Mouse (Mus musculus) intestine, embryonic 16.5 days (tissue): ENCODE data around the gene Dph6. TPM values are rescaled to one million over a fixed set of nuclear protein-coding genes. Genes with fewer than 3 reads are reported as not detected.

Source experiments
- ATAC-seq: fragments of 200-750 bp; cut with Nextera tagmentation; 2 replicates; pipeline ENCODE4 v1.8.0; 2017; ENCODE audit warnings: moderate TSS enrichment, moderate library complexity
- H3K27ac ChIP-seq: fragments of 300-500 bp; sonication (generic); 2 replicates; pipeline ENCODE4 v1.5.1; 2014; ENCODE audit warnings: mild to moderate bottlenecking, low read length
- H3K27me3 ChIP-seq: fragments of 300-500 bp; sonication (generic); replicated peaks from 2 replicates; pipeline ENCODE4 v1.6.1; 2014; ENCODE audit warnings: low read length, control low read depth, mixed read lengths; ENCODE audit not compliant: control insufficient read depth, insufficient read depth
- H3K36me3 ChIP-seq: fragments of 300-500 bp; sonication (generic); 2 replicates; pipeline ENCODE4 v1.6.1; 2014; ENCODE audit warnings: low read length, control low read depth; ENCODE audit not compliant: control insufficient read depth, insufficient read depth
- H3K4me1 ChIP-seq: fragments of 300-500 bp; sonication (generic); 2 replicates; pipeline ENCODE4 v1.6.1; 2014; ENCODE audit warnings: low read length, control low read depth, mixed read lengths; ENCODE audit not compliant: control insufficient read depth, insufficient read depth
- H3K4me2 ChIP-seq: fragments of 300-500 bp; sonication (generic); 2 replicates; pipeline ENCODE4 v1.6.1; 2014; ENCODE audit warnings: low read depth, low read length, control low read depth
- H3K4me3 ChIP-seq: fragments of 300-500 bp; sonication (generic); 2 replicates; pipeline ENCODE4 v1.5.1; 2014; ENCODE audit warnings: mild to moderate bottlenecking, low read length
- H3K9ac ChIP-seq: fragments of 300-500 bp; sonication (generic); 2 replicates; pipeline ENCODE4 v1.6.1; 2014; ENCODE audit warnings: low read depth, low read length
- H3K9me3 ChIP-seq: fragments of 300-500 bp; sonication (generic); 2 replicates; pipeline ENCODE4 v1.6.1; 2016; ENCODE audit warnings: low read length, control low read depth; ENCODE audit not compliant: control insufficient read depth
- WGBS: fragments of 180-500 bp; shearing (Covaris S2); extraction: QIAGEN DNeasy Blood & Tissue Kit; methylation state at CpG from one replicate; pipeline ENCODE4 v1.1.7; 2014; 5-methylcytosine and 5-hydroxymethylcytosine counted together
- polyA plus RNA-seq: library from polyadenylated mRNA; unstranded; fragments of >200 nt; fragmentation: Nextera tagmentation; extraction: Ambion mirVana; gene quantifications from 2 replicates; pipeline ENCODE4 v1.2.1, GENCODE M21; 2015

Dph6 gene
- polyA plus RNA-seq, 1 experiment from 2014 or later, result 18.4 TPM

DNA sequence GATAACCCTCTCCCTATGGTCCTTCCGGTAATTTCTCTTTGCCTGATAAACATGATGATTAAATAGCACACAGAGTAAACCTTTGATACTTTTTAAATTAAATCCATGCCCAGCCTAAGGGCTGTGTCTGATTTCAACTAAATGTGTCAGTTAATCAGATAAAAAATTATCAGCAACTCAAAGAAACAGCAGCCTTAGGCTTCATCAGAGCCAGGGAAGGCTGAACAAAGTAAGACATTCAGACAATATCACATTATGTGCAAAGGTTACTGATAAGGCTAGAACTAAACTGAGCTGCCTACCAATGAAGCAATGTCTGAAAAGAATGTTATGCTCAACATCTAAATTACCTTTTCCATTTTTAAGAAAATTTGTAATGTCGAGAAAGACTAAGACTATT lies 74.0 kb downstream of the Dph6 start:
- 61% methylated on average over 2 of the region's 2 CpGs for WGBS
- Histone ChIP-seq H3K4me1 (no peaks in the 10 kb centered on the region), H3K9ac (no peak overlapping the region), H3K4me2 (no peak overlapping the region), H3K9me3 (no peaks in the 10 kb centered on the region), H3K27me3 (no peaks in the 10 kb centered on the region), H3K27ac (no peak overlapping the region), H3K36me3 (no peaks in the 10 kb centered on the region), H3K4me3 (no peak overlapping the region)
- ATAC-seq, result peak; percentile 77

DNA sequence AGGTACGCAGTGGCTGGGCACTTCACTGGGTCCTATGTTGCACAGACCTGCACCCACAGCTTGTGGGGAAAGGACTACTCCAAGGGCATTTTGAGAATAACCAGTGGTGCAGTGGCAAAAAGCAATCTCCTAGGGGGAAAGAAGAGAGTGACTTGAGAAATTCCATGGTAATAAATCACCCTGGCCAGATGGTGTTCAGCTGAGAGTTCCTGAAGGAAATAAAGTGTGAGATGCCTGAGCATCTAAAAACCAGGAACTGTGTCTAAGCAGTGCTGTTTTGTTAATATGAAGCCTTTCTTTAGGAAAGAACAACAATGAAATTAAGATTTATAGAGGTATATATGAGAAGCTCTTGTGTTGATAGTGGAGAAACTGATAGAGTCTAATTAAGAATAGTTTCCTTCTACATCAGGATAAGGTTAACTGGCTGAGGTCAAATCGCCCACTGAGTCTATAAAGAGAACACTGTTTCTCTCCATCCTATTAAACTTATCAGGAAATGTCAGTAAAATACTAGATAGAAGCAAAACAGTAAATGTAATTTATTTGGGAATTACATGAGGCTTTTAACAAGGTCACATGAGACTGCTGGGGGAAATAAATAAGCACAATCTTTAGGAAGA lies 111.7 kb downstream of the Dph6 start:
- 81% methylated on average over 2 of the region's 2 CpGs for WGBS
- Histone ChIP-seq H3K36me3 (no peaks in the 10 kb centered on the region), H3K27ac (no peak overlapping the region), H3K4me3 (no peak overlapping the region), H3K27me3 (no peaks in the 10 kb centered on the region), H3K9ac (no peak overlapping the region), H3K4me2 (no peak overlapping the region), H3K4me1 (no peaks in the 10 kb centered on the region), H3K9me3 (no peaks in the 10 kb centered on the region)
- ATAC-seq, result no peak

DNA sequence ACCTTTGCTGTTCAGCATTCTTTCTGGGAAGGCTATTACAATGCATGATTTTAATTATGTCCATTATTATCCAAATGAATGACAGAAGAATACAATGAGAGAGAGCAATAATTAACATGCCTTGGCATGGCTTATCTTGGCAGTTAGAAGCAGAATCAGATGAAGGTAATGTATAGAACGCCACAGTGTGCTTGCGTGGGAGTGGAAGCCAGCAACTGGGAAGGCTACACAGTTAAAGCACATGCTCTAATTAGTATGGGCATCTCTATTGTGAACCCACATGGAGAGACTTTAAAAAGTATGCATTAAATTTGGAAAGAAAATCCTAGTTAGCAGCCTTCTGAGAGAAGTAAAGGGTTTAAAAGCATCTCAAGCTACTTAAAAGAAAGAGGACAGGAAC lies 112.4 kb downstream of the Dph6 start:
- Histone ChIP-seq H3K27ac (no peak overlapping the region), H3K9ac (no peak overlapping the region), H3K4me1 (no peaks in the 10 kb centered on the region), H3K4me2 (no peak overlapping the region), H3K36me3 (no peaks in the 10 kb centered on the region), H3K27me3 (no peaks in the 10 kb centered on the region), H3K4me3 (no peak overlapping the region), H3K9me3 (no peaks in the 10 kb centered on the region)
- 78% methylated on average over 2 of the region's 2 CpGs for WGBS
- no peak for ATAC-seq

DNA sequence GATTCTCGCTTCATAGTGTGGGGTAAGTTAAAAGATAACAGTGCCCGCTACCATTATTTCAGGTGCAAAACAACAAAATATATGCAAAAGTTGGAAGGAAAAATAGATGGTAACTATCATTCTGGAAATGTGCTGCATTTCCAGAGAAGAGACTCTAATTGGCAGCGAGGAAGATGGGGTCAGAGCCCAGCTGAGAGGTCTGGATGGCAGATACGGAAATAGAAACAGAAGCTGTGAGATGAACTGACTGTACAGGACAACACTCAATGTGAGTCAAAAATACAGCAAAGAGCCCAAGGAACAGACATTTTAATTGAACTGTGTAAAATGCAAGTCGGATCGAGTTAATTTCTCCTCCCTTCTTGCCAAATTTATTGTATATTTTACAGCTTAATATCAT lies 114.3 kb downstream of the Dph6 start:
- Histone ChIP-seq H3K27ac (no peak overlapping the region), H3K36me3 (no peaks in the 10 kb centered on the region), H3K27me3 (no peaks in the 10 kb centered on the region), H3K9ac (no peak overlapping the region), H3K4me3 (no peak overlapping the region), H3K4me1 (no peaks in the 10 kb centered on the region), H3K9me3 (no peaks in the 10 kb centered on the region), H3K4me2 (no peak overlapping the region)
- 93% methylated on average over 6 of the region's 6 CpGs for WGBS
- ATAC-seq, result no peak

DNA sequence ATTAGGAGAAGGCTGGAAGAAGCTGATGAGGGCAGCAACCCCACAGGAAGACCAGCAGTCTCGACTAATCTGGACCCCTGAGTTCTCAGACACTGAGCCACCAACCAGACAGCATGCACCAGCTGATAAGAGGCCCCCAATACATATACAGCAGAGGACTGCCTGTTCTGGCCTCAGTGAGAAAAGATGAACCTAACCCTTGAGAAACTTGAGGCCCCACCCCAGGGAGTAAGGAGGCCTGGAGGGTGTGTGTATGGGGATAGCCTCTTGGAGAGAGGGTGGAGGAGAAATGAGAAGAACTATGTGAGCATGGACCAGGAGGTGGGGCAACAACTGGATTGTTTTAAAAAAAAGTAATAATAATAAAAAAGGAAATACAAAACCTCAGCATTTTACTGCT lies 118.7 kb downstream of the Dph6 start:
- Histone ChIP-seq H3K4me1 (no peaks in the 10 kb centered on the region), H3K4me3 (no peak overlapping the region), H3K36me3 (no peaks in the 10 kb centered on the region), H3K4me2 (no peak overlapping the region), H3K9me3 (no peaks in the 10 kb centered on the region), H3K27me3 (no peaks in the 10 kb centered on the region), H3K9ac (no peak overlapping the region), H3K27ac (no peak overlapping the region)
- 62% methylated on average over 1 of the region's 1 CpGs for WGBS
- ATAC-seq, result no peak

DNA sequence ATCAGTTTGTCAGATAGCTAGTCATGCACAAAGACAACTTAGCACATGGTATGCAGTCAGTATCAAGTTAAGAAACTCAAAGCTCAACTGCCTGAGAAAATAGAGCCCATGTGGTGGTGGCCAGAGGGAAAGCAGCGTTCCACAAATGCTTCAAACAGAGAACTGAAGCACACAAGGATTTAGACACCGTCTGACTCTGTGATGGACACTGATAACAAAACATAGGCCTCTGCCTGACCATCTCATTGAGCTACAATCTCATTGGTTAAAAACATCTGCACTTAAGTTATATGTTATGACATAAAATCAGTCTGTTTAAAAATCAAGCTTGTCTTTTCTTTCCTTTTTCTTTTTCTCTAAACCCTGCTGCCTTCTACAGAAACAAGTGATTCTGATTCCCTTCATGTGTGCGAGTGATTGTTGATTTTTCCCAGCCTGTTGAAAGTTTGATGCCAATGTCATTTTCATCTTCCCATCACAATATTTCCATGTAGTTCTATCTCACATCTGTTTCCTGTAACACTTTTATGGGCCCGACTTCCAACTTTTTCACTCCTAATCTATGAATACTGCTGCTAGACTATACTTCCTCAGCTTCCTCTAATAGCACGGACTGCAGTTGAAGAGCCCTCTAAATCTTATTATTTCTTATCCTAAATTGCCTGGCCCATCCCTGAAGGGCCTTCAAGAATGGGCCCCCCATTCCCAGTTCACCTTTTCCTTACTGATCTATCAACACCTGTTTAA lies 123.6 kb downstream of the Dph6 start:
- 70% methylated on average over 5 of the region's 5 CpGs for WGBS

DNA sequence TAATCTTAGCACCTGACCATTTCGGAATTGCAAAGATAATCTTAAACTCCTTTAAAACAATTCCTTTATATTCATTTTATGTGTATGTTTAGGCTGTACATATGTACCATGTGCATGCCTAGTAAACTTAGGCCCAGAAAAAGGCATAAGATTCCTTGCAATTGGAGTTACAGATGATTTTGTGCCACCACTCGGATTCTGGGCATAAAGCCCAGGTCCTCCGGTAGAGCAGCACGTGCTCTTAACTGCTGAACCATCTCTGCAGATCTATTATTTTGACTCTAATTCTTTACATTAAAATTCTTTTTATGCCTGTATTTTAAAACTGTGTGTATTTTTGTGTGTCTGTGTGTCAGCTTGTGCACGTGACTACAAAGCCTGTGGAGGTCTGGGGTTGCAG lies 134.3 kb downstream of the Dph6 start:
- ATAC-seq, result no peak
- no peak overlapping the region for H3K9ac ChIP-seq
- no peaks in the 10 kb centered on the region for H3K36me3 ChIP-seq
- H3K4me1 ChIP-seq, result no peaks in the 10 kb centered on the region
- H3K4me2 ChIP-seq, result no peak overlapping the region
- WGBS, result 77% methylated on average over 5 of the region's 5 CpGs
- no peak overlapping the region for H3K4me3 ChIP-seq
- H3K9me3 ChIP-seq, result no peaks in the 10 kb centered on the region
- H3K27me3 ChIP-seq, result no peaks in the 10 kb centered on the region
- no peak overlapping the region for H3K27ac ChIP-seq

More for the DNA sequence above, 123.6 kb downstream of the Dph6 start:
- no peak for ATAC-seq
- H3K4me1 ChIP-seq, result no peaks in the 10 kb centered on the region
- no peak overlapping the region for H3K4me3 ChIP-seq
- H3K27me3 ChIP-seq, result no peaks in the 10 kb centered on the region
- no peaks in the 10 kb centered on the region for H3K9me3 ChIP-seq
- no peak overlapping the region for H3K27ac ChIP-seq
- H3K9ac ChIP-seq, result no peak overlapping the region
- H3K4me2 ChIP-seq, result no peak overlapping the region
- no peaks in the 10 kb centered on the region for H3K36me3 ChIP-seq

DNA sequence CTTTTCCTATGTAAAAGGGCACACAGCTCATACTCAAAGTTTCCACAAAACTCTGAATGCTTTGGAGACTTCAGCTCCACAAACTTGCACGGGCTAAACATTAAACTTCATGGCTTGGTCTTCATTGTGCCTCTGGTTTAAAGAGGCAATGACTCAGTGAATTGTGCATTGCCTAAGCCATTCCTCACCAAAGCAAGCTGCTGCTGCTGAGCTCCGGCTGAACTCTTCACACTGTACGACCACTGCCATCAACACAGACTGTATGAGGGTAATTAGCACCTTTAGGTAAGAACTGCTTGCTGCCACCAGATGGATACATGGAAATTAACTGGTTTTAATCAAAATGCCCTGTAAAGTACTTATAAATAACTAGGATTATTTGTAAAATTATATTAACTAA lies 134.9 kb downstream of the Dph6 start:
- ATAC-seq, result no peak
- H3K9me3 ChIP-seq, result no peaks in the 10 kb centered on the region

DNA sequence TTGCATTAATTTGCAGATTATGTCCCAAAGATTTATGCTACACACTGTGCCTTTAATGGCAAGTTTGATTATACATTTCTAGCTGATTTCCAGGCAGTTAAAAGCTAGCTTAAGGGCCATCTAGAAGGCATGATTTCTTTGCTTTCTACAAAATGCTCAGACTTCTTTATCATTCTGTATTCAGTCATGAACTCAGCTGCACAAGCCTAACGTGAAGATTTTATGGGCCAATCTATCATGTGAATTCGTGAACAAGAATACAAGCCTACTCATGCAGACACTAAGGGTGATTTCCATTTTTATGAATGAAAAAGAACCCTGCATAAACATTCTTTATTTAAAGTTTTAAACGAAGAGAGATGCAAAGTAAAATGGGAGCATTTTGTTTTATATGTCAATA lies 162.4 kb downstream of the Dph6 start:
- Histone ChIP-seq H3K9me3 (no peaks in the 10 kb centered on the region), H3K36me3 (no peaks in the 10 kb centered on the region), H3K27ac (no peak overlapping the region), H3K4me2 (no peak overlapping the region), H3K27me3 (no peaks in the 10 kb centered on the region), H3K9ac (no peak overlapping the region), H3K4me3 (no peak overlapping the region), H3K4me1 (no peaks in the 10 kb centered on the region)
- 26% methylated on average over 3 of the region's 3 CpGs for WGBS
- ATAC-seq, result no peak

More for the DNA sequence above, 134.9 kb downstream of the Dph6 start:
- Histone ChIP-seq H3K27me3 (no peaks in the 10 kb centered on the region), H3K4me3 (no peak overlapping the region), H3K4me1 (no peaks in the 10 kb centered on the region), H3K4me2 (no peak overlapping the region), H3K9ac (no peak overlapping the region), H3K36me3 (no peaks in the 10 kb centered on the region), H3K27ac (no peak overlapping the region)
- 78% methylated on average over 3 of the region's 3 CpGs for WGBS
